Mouse (Mus musculus) G1E-ER4 (cell line): ENCODE results near the gene Lrrc4. TPM values are rescaled to one million over a fixed set of nuclear protein-coding genes. Genes with fewer than 3 reads are reported as not detected.

Experiments used
- GATA1 ChIP-seq: IDR thresholded peaks from one replicate; pipeline ENCODE4 v1.8.0; 2012; ENCODE audit warnings: low read length, inconsistent platforms
- polyA plus RNA-seq: library from polyadenylated mRNA; stranded (reverse); fragments of >175 nt; gene quantifications from 2 replicates; pipeline ENCODE4 v1.2.3, GENCODE M21; 2012

Gene Lrrc4
- polyA plus RNA-seq, 1 experiment, result not detected

DNA sequence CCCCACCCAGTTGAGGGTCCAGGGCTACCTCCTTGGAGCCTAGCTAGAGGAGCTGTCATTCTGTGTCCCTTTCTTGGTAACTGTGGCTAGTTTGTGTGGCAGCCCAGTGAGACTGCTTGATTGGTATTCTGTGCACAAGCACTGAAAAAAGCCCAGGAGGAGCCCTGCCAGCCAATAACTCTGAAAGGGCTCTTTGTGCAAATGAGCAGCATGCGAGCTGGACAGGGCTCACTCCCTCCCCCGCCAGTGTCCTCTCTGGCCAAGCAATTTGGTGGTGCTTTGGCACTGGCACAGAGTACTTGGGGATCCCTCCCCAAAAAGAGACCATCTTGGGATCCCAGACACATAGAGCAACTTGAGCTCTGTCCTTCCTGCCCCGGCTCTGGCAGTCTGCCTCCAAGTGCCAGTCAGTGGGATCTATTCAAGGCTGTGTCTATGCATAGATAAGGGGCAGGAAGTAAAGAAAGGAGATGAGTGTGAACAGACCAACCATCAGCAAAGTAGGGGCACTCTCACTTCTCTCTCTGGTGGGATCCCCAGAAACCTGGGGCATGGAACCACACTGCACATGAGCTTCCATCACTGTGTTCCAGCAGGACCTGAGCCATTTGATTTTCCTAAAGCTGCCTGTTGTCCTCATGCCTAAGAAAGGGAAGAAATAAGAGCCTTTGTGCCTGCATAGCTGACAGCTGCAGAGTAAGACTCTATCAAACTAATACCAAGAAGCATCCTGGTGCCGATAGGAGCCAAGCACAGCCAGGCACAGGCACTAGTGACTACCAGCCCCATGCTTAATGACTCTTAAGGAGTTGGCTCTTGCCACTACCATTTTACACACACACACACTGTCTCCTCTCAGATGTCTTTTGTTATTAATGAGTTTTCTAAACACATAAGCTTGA is 11.1 kb upstream of the Lrrc4 start:
- TF ChIP-seq GATA1, result no peak

DNA sequence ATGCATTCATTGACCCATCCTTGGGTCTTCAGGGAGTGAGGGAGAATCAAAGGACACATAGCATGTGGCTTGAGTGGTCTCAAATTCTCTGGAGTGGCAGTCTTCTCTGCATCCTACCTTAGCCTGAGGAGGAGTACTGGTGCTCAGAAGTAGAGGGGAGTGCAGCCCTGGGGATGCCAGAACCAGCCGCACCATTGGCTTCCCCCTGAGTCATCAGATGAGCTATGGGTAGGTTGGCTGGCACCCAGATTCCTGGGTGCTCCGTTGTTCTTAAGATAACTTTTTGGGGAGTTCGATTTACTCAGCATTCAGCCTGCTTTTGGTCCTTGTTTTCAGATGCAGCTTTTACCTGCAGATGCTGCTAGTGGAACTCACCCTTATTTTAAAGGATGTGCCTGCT is 10.0 kb upstream of the Lrrc4 start:
- TF ChIP-seq GATA1, result no peak

DNA sequence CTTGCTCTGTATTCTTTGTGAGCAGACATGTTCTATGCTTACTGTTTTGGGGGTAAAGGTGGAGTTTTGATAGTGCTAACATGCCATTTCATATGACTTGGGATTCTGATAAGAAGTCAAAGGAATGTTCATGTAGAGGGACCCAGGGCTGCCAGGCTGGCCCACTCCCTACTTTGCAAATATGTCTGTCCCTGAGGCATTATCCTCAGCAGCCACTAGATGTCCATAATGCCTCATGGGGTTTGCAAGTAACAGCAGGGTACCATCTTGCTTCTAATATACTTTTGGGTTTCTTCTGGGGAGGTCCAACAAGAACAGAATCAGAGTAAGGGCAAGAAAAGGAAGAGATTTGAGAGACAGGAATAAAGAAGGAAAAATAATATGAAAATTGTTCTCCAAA is 5.1 kb upstream of the Lrrc4 start:
- no peak for TF ChIP-seq GATA1

DNA sequence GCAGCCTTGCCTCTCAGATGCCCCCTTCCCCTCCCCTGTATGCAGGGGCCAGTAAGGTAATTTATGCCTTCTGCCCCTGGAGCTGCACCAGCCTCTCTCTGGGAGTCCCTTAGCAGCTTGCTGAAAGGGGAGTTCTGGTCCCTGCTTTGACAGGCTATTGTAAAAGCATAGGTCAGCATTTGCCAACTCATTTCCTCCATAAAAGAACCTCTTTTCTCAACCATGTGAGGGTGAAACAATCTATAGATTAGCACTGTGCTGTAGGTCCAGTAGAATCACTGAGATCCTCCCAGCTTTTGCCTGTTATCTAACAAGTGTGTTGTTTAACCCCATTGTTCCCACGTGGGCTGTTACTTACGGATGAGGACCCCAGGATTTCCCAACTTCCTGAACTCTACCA is 2.5 kb upstream of the Lrrc4 start:
- no peak for TF ChIP-seq GATA1

DNA sequence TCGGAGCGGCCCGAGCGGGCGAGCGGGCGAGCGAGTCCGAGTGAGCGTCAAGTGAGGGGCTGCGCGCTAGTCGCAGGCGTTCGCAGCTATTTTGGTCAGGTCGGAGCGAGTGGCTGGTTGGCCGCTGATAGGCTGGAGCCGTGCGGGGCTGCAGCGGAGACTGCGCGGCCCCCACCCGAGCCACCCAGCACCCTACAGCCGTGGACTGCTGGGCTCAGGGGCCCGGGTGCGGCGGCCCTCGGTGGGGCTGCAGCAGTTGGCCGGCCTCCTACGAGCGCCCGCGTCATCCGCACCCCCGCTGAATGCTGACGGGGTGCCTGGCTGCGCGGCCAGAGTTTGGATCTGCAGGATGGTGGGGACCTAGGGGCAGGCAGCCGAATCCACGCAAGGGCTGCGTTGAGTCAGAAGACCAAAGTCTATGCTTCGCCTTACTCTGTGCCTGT is 1.9 kb upstream of the Lrrc4 start:
- TF ChIP-seq GATA1, result no peak

DNA sequence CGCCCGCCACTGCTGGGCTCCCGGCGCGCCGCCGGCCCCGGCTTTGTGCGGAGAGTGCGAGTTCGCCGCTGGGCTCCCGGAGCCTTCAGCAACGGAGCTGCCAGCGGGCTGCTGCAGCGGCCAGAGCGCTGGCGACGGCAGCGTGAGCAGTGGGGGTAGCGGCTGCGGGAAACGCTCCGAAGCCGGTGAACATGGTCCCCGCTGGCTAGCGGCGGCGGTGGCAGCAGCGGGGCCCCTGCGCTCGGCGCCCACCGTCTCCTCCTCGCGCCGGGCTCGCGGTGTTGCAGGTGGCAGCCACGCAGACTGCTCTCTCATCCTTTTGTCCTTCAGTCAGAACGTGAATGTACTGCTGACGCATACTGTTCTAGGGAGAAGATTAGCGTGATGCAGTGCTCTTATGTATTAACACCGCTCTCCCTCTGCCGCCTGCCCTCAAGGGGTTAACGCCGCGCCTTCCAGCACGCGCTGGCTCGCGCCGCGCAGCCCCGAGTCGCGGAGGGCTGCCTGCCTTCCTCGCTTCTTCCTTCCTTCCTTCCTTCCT is 1.3 kb upstream of the Lrrc4 start:
- no peak for TF ChIP-seq GATA1

DNA sequence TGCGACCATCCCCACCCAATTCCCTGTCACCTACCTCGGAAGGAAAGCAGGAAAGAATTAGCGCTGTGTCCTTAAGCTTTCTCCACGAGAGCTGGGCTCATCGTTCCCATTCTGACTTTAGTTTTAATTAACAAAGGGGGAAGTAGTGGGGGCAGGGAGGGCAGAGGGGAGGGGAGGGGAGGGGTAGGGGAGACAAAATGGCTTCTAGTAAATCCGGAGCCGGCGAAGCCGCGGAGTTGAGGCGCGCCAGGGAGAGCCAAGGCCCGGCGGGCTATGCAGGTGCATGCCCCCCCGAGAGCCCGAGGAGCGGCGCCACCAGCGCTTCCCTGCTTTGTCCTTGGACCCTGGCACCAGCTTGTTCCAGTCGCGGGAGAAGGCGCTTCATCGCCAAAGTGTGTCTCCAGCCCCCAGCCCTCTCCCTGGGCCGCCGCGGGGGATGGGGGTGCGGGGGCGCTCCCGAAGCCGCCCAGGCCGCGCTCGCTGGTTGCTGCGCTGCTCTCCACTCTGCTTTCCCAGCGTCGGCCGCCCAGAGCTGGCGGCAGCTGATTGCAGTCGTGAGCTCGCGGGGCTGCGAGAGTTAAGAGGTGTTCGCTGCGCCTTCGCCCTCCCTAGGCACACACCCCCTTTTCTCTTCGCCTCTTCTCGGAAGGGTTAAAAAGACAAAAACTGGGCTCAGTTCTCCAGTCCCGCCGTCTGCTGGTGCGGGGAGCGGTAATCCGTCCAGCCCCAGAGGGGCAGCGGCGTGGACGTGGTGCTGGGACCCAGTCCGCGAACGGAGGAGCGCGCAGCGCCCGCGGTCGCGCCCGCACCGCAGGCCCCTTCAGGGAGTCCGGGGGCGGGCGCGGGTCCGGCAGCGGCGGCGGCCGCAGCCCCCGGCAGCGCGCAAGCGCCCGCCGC is 555 bp upstream of the Lrrc4 start:
- no peak for TF ChIP-seq GATA1

DNA sequence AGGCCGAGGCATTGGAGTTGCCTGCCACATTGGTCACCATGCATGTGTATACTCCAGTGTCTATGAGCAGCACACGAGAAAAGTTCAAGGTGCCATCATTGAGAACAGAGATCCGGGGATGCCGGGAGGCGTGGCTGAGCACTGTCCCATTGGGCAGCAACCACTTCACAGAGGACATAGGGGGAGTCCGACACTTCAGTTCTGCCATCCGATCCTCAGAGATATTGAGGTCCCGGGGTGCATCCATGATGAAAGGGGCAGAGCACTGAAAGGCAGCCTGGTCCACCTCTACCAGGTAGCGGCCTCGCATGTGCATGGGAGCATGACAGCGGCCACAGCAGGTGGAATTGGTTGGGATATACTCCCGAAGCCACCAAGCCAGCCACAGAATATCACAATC is 1.2 kb downstream of the Lrrc4 start:
- no peak for TF ChIP-seq GATA1

DNA sequence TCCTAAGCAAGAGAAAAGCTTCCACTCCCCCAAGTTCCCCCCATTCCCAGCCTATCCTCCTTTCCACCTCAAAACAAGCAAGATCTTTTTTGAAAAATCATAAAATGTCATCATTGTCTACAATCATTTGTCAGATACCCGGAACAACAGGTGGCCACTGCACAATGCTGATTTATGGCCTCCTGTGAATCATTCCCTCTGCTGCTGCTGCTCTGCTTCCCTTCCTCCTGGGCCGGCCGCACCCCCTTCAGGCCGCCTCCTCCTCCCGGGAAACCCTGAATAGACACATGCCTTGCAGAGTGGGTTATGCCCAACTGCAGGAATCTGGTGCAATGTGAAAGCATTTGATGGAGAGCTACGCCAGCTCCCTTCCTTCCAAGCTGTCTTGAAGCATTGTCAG is 3.0 kb downstream of the Lrrc4 start:
- TF ChIP-seq GATA1, result no peak

DNA sequence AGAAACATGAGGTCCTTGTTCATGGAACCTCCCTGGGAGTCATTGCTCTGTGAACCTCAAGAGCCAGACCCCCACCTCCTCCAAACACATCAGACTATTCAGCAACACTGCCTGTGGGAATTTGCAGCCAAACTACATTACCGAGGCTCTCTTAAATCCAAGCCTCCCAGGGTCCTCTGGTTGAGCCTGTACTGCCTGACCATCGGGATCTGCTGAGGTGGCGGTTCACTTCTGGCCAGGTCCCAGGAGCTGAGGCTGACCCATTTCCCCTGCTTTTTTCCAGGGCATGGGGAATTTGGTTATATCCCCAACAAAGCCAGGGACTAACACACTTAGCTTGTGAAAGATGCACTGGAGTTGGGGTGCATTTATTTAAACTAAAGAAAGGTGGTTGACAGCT is 4.0 kb downstream of the Lrrc4 start:
- no peak for TF ChIP-seq GATA1

DNA sequence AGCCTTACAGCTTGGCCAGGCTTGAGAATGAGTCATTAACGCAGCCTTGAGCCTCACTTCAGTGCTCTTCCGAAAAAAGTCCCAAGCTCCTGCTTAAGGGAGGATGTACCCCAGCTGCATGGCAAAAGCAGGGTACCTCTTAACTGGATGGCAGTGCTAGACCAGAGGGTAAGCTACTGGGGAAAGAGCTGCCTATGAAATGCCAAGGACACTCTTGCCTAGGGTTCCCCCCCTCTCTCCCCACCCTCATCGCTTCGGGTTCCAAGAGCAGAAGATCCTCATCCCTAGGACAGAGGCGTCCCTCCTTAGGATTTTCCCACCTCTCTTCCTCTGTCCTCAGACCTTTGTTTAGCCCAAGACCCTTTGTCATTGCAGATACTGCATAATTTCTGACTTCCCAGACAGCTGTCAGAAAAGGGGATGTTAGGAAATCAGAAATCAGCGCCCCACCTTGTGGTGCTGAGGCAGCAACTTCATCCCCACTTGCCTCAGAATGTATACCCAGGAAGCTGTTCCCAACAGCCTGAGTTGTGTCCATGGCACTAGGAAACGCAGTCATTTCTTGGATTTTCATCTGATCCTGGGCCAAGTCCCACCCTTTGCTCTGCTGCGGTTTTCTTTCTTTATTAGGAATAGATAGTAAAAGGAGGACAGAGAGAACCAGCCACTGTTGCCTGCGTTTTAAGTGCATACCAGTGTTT is 4.7 kb downstream of the Lrrc4 start:
- no peak for TF ChIP-seq GATA1

DNA sequence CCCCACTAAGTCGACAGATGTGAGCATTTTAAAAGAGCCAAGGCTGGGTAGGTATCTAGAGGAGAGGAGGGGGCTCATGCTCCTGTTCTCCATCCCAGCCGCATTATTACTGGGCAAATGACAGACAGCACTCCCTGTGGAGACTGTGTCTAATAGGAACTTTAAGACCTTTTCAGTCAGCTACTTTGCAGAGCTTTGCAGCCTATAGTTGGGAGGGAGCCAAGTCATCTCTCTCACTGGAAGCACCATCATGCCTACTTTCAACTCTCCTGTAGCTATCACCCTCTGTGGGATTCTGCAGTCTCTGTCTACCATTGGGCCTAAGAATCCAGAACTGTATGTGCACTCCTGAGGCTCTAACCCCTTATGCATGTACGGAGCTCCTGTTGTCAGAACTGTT is 5.7 kb downstream of the Lrrc4 start:
- no peak for TF ChIP-seq GATA1

DNA sequence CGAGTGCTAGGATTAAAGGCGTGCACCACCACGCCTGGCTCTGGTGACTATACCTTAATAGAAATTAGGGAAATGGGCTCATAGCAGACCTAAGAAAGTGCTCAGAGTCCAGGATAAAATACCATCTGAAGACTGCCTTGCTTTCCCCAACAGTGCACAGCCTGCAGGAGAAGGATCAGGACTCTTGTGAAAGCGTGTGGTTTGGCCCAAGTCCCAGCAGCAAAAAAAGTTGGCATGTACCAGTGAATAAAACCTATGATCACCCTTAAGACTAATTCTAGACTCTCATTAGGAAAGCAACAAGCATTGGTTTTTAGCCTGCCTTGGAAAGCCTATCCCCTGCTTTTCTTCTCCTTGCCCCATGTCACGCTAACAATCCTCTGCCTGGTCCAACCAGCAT is 7.7 kb downstream of the Lrrc4 start:
- no peak for TF ChIP-seq GATA1

DNA sequence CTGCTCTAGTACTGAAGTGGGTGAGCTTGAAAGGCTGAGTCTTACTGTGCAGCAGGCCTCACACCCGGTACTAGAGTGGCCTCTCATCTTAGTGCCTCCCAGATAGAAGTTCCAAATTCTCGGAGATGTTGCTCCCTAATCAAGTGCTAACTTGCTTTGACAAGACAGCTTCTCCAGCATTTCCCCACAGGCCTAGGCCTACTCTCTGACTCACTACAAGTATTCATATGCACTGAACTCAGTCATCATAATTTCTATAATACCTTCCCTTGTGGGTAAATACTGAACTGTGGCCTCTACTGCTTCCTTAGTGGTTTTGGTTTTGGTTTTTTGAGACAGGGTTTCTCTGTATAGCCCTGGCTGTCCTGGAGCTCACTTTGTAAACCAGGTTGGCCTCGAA is 8.2 kb downstream of the Lrrc4 start:
- no peak for TF ChIP-seq GATA1

DNA sequence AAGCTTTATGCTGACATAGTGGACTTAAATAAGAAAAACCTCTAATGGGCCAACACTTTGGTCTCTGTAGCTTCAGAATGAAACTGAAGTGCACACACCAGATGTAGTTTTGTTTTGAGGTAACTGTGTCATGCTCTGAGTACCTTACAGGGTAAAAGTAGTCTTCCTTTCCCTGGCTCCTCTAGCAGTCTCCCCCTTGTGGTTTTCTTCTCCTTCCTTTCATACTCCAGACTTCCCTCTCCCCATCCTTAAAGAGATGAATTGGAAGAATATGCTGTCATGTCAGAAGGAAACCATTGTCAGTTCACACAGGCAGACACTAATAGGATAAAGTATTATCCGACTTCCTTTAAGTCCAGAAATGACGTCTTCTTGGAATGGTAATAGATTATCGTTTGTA is 9.3 kb downstream of the Lrrc4 start:
- no peak for TF ChIP-seq GATA1
